Mouse (Mus musculus) 3134 (cell line): ENCODE measurements at regions not wholly inside any gene's neighbourhood (a gene's known extent, or its start where the extent isn't known, plus 50 kb on each side); places are given as distances from the start of the nearest gene placed in this dataset.

ENCODE experiments used
- DNase-seq: peaks from one replicate; pipeline ENCODE4 v3.0.0-alpha.2; 2011; ENCODE audit warnings: low spot score; ENCODE audit not compliant: insufficient read length; ENCODE audit errors: extremely low read depth

- no peak for DNase-seq
Measured at GRCm38 (mm10) chr13:115287371-115287770, 185.6 kb upstream of the Itga1 start.

- no peak for DNase-seq
Measured at GRCm38 (mm10) chr13:115266164-115266563, 164.4 kb upstream of the Itga1 start.

GRCm38 (mm10) chr13:115257345-115257744, 155.6 kb upstream of the Itga1 start:
- DNase-seq = no peak

GRCm38 (mm10) chr13:115252541-115252940, 150.8 kb upstream of the Itga1 start:
- no peak for DNase-seq

- no peak for DNase-seq
Measured at GRCm38 (mm10) chr13:115231981-115232380, 130.2 kb upstream of the Itga1 start.

GRCm38 (mm10) chr13:115230494-115230893, 128.7 kb upstream of the Itga1 start:
- peak; percentile 2 for DNase-seq

GRCm38 (mm10) chr13:115226824-115227223, 125.1 kb upstream of the Itga1 start:
- no peak for DNase-seq

GRCm38 (mm10) chr13:115219701-115220100, 117.9 kb upstream of the Itga1 start:
- no peak for DNase-seq

- no peak for DNase-seq
Measured at GRCm38 (mm10) chr13:115211285-115211684, 109.5 kb upstream of the Itga1 start.

- no peak for DNase-seq
Measured at GRCm38 (mm10) chr13:115210643-115211208, 109.0 kb upstream of the Itga1 start.

- no peak for DNase-seq
Measured at GRCm38 (mm10) chr13:115209402-115210192, 107.8 kb upstream of the Itga1 start.

- no peak for DNase-seq
Measured at GRCm38 (mm10) chr13:115206723-115207122, 105.0 kb upstream of the Itga1 start.

GRCm38 (mm10) chr13:115199166-115199565, 97.4 kb upstream of the Itga1 start:
- no peak for DNase-seq

GRCm38 (mm10) chr13:115188066-115188465, 86.3 kb upstream of the Itga1 start:
- no peak for DNase-seq

- DNase-seq = no peak
Measured at GRCm38 (mm10) chr13:115187356-115187755, 85.6 kb upstream of the Itga1 start.

GRCm38 (mm10) chr13:115182211-115182870, 80.6 kb upstream of the Itga1 start:
- DNase-seq = no peak

GRCm38 (mm10) chr13:115178175-115178917, 76.6 kb upstream of the Itga1 start:
- DNase-seq = no peak

GRCm38 (mm10) chr13:115171347-115172062, 69.7 kb upstream of the Itga1 start:
- no peak for DNase-seq

GRCm38 (mm10) chr13:115165981-115166380, 64.2 kb upstream of the Itga1 start:
- no peak for DNase-seq

GRCm38 (mm10) chr13:115162689-115163413, 61.1 kb upstream of the Itga1 start:
- DNase-seq = no peak
